Comparison of ENCODE assay signal across 11 mouse cellular contexts in genomic region chr3:138517881-138518280, GRCm38 (mm10). TPM values are rescaled to one million over a fixed set of nuclear protein-coding genes. Genes with fewer than 3 reads are reported as not detected.
DNase-seq lines count a peak whose midpoint lies in the region; ATAC-seq and TF ChIP-seq lines count a peak whose summit lies in the region.
"Had no signal": no experiment of that assay in that cellular context is flagged by ENCODE, and none has a peak within 500 bp of the region (broad histone marks: within the 10 kb centered on the region; RNA-seq: fewer than 3 reads in every experiment).

No protein-coding gene starts in this region.

- ATAC-seq in neutrophil, adult 5-6 weeks (ENCODE audit: extremely low read depth, insufficient number of reproducible peaks, low FRiP score, poor library complexity, severe bottlenecking), result peak; percentile 82
- no peak for ATAC-seq in hindbrain, embryonic 11.5 days (ENCODE audit: low FRiP score)
- no peak for ATAC-seq in kidney, embryonic 14.5 days (ENCODE audit: low FRiP score, low TSS enrichment)
- ATAC-seq: Patski had no signal

- DNase-seq in heart, embryonic 10.5 days (ENCODE audit: low spot score), result peak; percentile 60
- DNase-seq in heart, postnatal 14 days, result no peak
- peak; percentile 55 to 61 for DNase-seq in B cell, adult 2 months
- no peak for DNase-seq in brain, embryonic 14.5 days (ENCODE audit: low read depth)
- no peak for DNase-seq in embryo, embryonic 10.5 days (ENCODE audit: low spot score)
- no peak for DNase-seq in hindbrain, embryonic 11.5 days (ENCODE audit: low spot score)
- DNase-seq: cerebellum, adult 9-10 months had no signal

- H3K27ac ChIP-seq in heart, embryonic 10.5 days, result no peak overlapping the region
- H3K27ac ChIP-seq in hindbrain, embryonic 11.5 days (ENCODE audit: low read depth, low read length), result no peak overlapping the region
- H3K27ac ChIP-seq in kidney, embryonic 14.5 days (ENCODE audit: low read depth, low read length), result no peak overlapping the region
- H3K27ac ChIP-seq: midbrain, embryonic 12.5 days had no signal

- H3K4me2 ChIP-seq in hindbrain, embryonic 11.5 days (replicated peaks; ENCODE audit: low read depth, low read length), result no peak overlapping the region
- H3K4me2 ChIP-seq in kidney, embryonic 14.5 days (replicated peaks; ENCODE audit: low read depth, low read length), result no peak overlapping the region
- H3K4me2 ChIP-seq: midbrain, embryonic 12.5 days had no signal

- no peak for TF ChIP-seq POLR2A in brain, embryonic 14.5 days (IDR thresholded peaks at IDR 0.05; ENCODE audit: borderline replicate concordance, extremely low read depth, insufficient read depth, insufficient read length, poor library complexity, severe bottlenecking)

- WGBS in heart, embryonic 10.5 days, result 50% methylated on average over 3 of the region's 3 CpGs
- 65% methylated on average over 3 of the region's 3 CpGs for WGBS in hindbrain, embryonic 11.5 days
- 60% methylated on average over 3 of the region's 3 CpGs for WGBS in kidney, embryonic 14.5 days

- no peak overlapping the region for H3K4me3 ChIP-seq in heart, embryonic 10.5 days
- no peak overlapping the region for H3K4me3 ChIP-seq in hindbrain, embryonic 11.5 days (ENCODE audit: low read depth, low read length)
- H3K4me3 ChIP-seq in kidney, embryonic 14.5 days (ENCODE audit: low read length), result no peak overlapping the region
- H3K4me3 ChIP-seq: midbrain, embryonic 12.5 days had no signal

- H3K27me3 ChIP-seq in heart, embryonic 10.5 days (ENCODE audit: insufficient read depth, poor library complexity, severe bottlenecking), result no peaks in the 10 kb centered on the region
- no peaks in the 10 kb centered on the region for H3K27me3 ChIP-seq in hindbrain, embryonic 11.5 days (ENCODE audit: control insufficient read depth, insufficient read depth, low read length)
- H3K27me3 ChIP-seq in kidney, embryonic 14.5 days (ENCODE audit: control insufficient read depth, insufficient read depth, low read length), result no peaks in the 10 kb centered on the region
- H3K27me3 ChIP-seq: midbrain, embryonic 12.5 days; Patski had no signal

- TF ChIP-seq CTCF in brain, embryonic 14.5 days (IDR thresholded peaks at IDR 0.05; ENCODE audit: borderline replicate concordance, extremely low read depth, insufficient read depth, insufficient read length), result peak; percentile 7; the same call in 1 of the 2 replicates

- no peak overlapping the region for H3K9ac ChIP-seq in hindbrain, embryonic 11.5 days (ENCODE audit: low read depth, low read length)
- no peak overlapping the region for H3K9ac ChIP-seq in kidney, embryonic 14.5 days (ENCODE audit: low read depth, low read length)
- H3K9ac ChIP-seq: midbrain, embryonic 12.5 days had no signal

- H3K9me3 ChIP-seq in heart, embryonic 10.5 days, result no peaks in the 10 kb centered on the region
- no peaks in the 10 kb centered on the region for H3K9me3 ChIP-seq in hindbrain, embryonic 11.5 days (ENCODE audit: control insufficient read depth, low read length)
- no peaks in the 10 kb centered on the region for H3K9me3 ChIP-seq in kidney, embryonic 14.5 days (ENCODE audit: control insufficient read depth, low read length)

- intact Hi-C loops in heart, postnatal 14 days (cut with DNase I), result no loop called here

- H3K4me1 ChIP-seq in heart, embryonic 10.5 days, result no peaks in the 10 kb centered on the region
- peaks cover 3% of the 10 kb centered on the region; the same call in 1 of the 2 replicates for H3K4me1 ChIP-seq in hindbrain, embryonic 11.5 days (replicated peaks; ENCODE audit: control insufficient read depth, insufficient read depth, low read length)
- H3K4me1 ChIP-seq in kidney, embryonic 14.5 days (ENCODE audit: control insufficient read depth, insufficient read depth, low read length), result peaks cover 5% of the 10 kb centered on the region; the same call in 1 of the 2 replicates

- H3K36me3 ChIP-seq in heart, embryonic 10.5 days, result no peaks in the 10 kb centered on the region
- H3K36me3 ChIP-seq in hindbrain, embryonic 11.5 days (ENCODE audit: control insufficient read depth, insufficient read depth, low read length), result no peaks in the 10 kb centered on the region
- H3K36me3 ChIP-seq in kidney, embryonic 14.5 days (ENCODE audit: control insufficient read depth, insufficient read depth, low read length), result no peaks in the 10 kb centered on the region
- H3K36me3 ChIP-seq: midbrain, embryonic 12.5 days had no signal

RNA-seq across cellular contexts. Expression of gene Eif4e, which starts 8.1 kb away (rescaled TPM):
- 368 and 419 TPM in 2 replicates for polyA plus RNA-seq in heart, embryonic 10.5 days (2016; fragmentation: Nextera tagmentation; extraction: Ambion mirVana)
- total RNA-seq in heart, postnatal 14 days (2021), result 100 to 1,000 TPM; 122 to 134 TPM
- 204 and 215 TPM in 2 replicates for polyA plus RNA-seq in brain, embryonic 14.5 days (2012; rRNA removed)
- total RNA-seq in neutrophil, adult 5-6 weeks (2017), result 66.1 and 71.6 TPM in 2 replicates
- 401 and 469 TPM in 2 replicates for polyA plus RNA-seq in hindbrain, embryonic 11.5 days (2014; fragmentation: Nextera tagmentation; extraction: Ambion mirVana)
- polyA plus RNA-seq in kidney, embryonic 14.5 days (2014; fragmentation: Nextera tagmentation; extraction: Ambion mirVana), result 417 and 426 TPM in 2 replicates

RNA-seq across cellular contexts. Expression of gene Metap1, which starts 28.6 kb away (rescaled TPM):
- 47.1 and 48.8 TPM in 2 replicates for polyA plus RNA-seq in heart, embryonic 10.5 days (2016; fragmentation: Nextera tagmentation; extraction: Ambion mirVana)
- 10 to 100 TPM; 39.6 to 42.6 TPM for total RNA-seq in heart, postnatal 14 days (2021)
- polyA plus RNA-seq in brain, embryonic 14.5 days (2012; rRNA removed), result 53.3 and 54.5 TPM in 2 replicates
- 50.1 and 56.8 TPM in 2 replicates for total RNA-seq in neutrophil, adult 5-6 weeks (2017)
- polyA plus RNA-seq in hindbrain, embryonic 11.5 days (2014; fragmentation: Nextera tagmentation; extraction: Ambion mirVana), result 60.3 and 64.6 TPM in 2 replicates
- polyA plus RNA-seq in kidney, embryonic 14.5 days (2014; fragmentation: Nextera tagmentation; extraction: Ambion mirVana), result 35.3 and 54.0 TPM in 2 replicates

Comparison
In these comparisons a context has a peak if more than half of its experiments do, and no peak if none do; other contexts are left out.
1. DNase-seq: peak in heart, embryonic 10.5 days (single experiment) and B cell, adult 2 months (2 of 2); none in heart, postnatal 14 days (0 of 2), brain, embryonic 14.5 days (single experiment), embryo, embryonic 10.5 days (single experiment) and hindbrain, embryonic 11.5 days (single experiment).